Mouse (Mus musculus): ENCODE results near the gene Gsg1. TPM values are rescaled to one million over a fixed set of nuclear protein-coding genes. Genes with fewer than 3 reads are reported as not detected.

Gsg1 gene
- polyA plus RNA-seq, 1 experiment from 2014 or later: 0.41 TPM

- Histone ChIP-seq H3K4me3 (replicated peaks) (no peak overlapping the region), H3K4me1 (replicated peaks) (no peaks in the 10 kb centered on the region), H3K9me3 (no peaks in the 10 kb centered on the region), H3K27me3 (replicated peaks) (no peaks in the 10 kb centered on the region), H3K36me3 (peaks cover 18% of the 10 kb centered on the region; the same call in 1 of the 2 replicates), H3K27ac (no peak overlapping the region), H3K9ac (no peak overlapping the region), H3K4me2 (replicated peaks) (no peak overlapping the region)
- WGBS: 92% methylated on average over 6 of the region's 6 CpGs
- ATAC-seq: no peak
Observed at GRCm38 (mm10) chr6:135230586-135230985, 23.6 kb downstream of the Gsg1 start.

DNA sequence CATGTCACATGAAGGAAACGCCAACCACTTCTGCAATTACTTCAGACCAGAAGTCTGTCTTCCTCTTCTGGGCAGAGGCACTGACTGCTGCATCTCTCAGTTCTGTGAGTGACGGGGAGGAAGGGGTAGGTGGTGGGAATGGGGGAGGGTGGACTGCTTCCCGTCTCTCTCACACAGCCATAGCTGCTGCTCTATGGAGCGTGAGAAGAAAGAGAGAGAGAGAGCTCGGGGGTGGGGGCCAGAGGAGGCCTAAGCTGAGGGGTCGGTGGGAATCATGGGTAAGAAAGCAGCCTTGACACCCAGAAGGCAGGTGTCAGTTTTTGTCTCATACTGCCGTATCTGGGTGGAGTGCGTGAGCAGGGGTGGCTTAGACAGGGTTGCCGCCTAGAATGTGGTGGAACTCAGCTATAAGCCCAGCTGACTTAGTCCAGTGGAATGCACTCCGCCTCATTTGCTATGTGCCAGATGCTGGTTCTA lies 25.6 kb downstream of the Gsg1 start:
- peaks cover 20% of the 10 kb centered on the region for H3K36me3 ChIP-seq
- H3K27ac ChIP-seq: no peak overlapping the region
- no peak overlapping the region for H3K4me2 ChIP-seq (replicated peaks)
- no peak for ATAC-seq
- H3K4me3 ChIP-seq (replicated peaks): no peak overlapping the region
- no peaks in the 10 kb centered on the region for H3K27me3 ChIP-seq (replicated peaks)
- no peaks in the 10 kb centered on the region for H3K4me1 ChIP-seq (replicated peaks)
- 73% methylated on average over 10 of the region's 10 CpGs for WGBS
- H3K9me3 ChIP-seq: no peaks in the 10 kb centered on the region
- no peak overlapping the region for H3K9ac ChIP-seq

- H3K4me2 ChIP-seq (replicated peaks): no peak overlapping the region
- H3K4me1 ChIP-seq (replicated peaks): no peaks in the 10 kb centered on the region
- no peak for ATAC-seq
- H3K27ac ChIP-seq: no peak overlapping the region
- no peaks in the 10 kb centered on the region for H3K9me3 ChIP-seq
- 59% methylated on average over 6 of the region's 6 CpGs for WGBS
- H3K36me3 ChIP-seq: peaks cover 14% of the 10 kb centered on the region
- H3K4me3 ChIP-seq (replicated peaks): no peak overlapping the region
- no peak overlapping the region for H3K9ac ChIP-seq
- no peaks in the 10 kb centered on the region for H3K27me3 ChIP-seq (replicated peaks)
Observed at GRCm38 (mm10) chr6:135223786-135224416, 30.2 kb downstream of the Gsg1 start.

GRCm38 (mm10) chr6:135219916-135220315 lies 34.2 kb downstream of the Gsg1 start:
- 88% methylated on average over 5 of the region's 5 CpGs for WGBS
- Histone ChIP-seq H3K27me3 (replicated peaks) (no peaks in the 10 kb centered on the region), H3K4me2 (replicated peaks) (no peak overlapping the region), H3K36me3 (0 out of 2 replicates have a peak, but pooled peaks cover 3% of the 10 kb centered on the region), H3K27ac (no peak overlapping the region), H3K9me3 (no peaks in the 10 kb centered on the region), H3K9ac (no peak overlapping the region), H3K4me1 (replicated peaks) (no peaks in the 10 kb centered on the region), H3K4me3 (replicated peaks) (no peak overlapping the region)
- no peak for ATAC-seq

- ATAC-seq: no peak
- H3K36me3 ChIP-seq: peaks cover 10% of the 10 kb centered on the region; the same call in 1 of the 2 replicates
- WGBS: 46% methylated on average over 8 of the region's 8 CpGs
Observed at GRCm38 (mm10) chr6:135218330-135218729, 35.8 kb downstream of the Gsg1 start.

GRCm38 (mm10) chr6:135212666-135213065 lies 41.5 kb downstream of the Gsg1 start:
- no peak overlapping the region for H3K4me2 ChIP-seq (replicated peaks)
- no peaks in the 10 kb centered on the region for H3K27me3 ChIP-seq (replicated peaks)
- no peak overlapping the region for H3K9ac ChIP-seq
- no peak overlapping the region for H3K4me3 ChIP-seq (replicated peaks)
- H3K36me3 ChIP-seq: peaks cover 8% of the 10 kb centered on the region; the same call in 1 of the 2 replicates
- H3K4me1 ChIP-seq (replicated peaks): no peaks in the 10 kb centered on the region
- no peak for ATAC-seq
- H3K27ac ChIP-seq: no peak overlapping the region
- H3K9me3 ChIP-seq: no peaks in the 10 kb centered on the region
- WGBS: 85% methylated on average over 2 of the region's 2 CpGs

More at GRCm38 (mm10) chr6:135218330-135218729, 35.8 kb downstream of the Gsg1 start:
- Histone ChIP-seq H3K27ac (no peak overlapping the region), H3K27me3 (replicated peaks) (no peaks in the 10 kb centered on the region), H3K4me2 (replicated peaks) (no peak overlapping the region), H3K9me3 (no peaks in the 10 kb centered on the region), H3K4me1 (replicated peaks) (no peaks in the 10 kb centered on the region), H3K9ac (no peak overlapping the region), H3K4me3 (replicated peaks) (no peak overlapping the region)

- Histone ChIP-seq H3K27me3 (replicated peaks) (no peaks in the 10 kb centered on the region), H3K9me3 (no peaks in the 10 kb centered on the region), H3K27ac (no peak overlapping the region), H3K4me3 (replicated peaks) (no peak overlapping the region), H3K4me2 (replicated peaks) (no peak overlapping the region), H3K36me3 (peaks cover 8% of the 10 kb centered on the region; the same call in 1 of the 2 replicates), H3K4me1 (replicated peaks) (no peaks in the 10 kb centered on the region), H3K9ac (no peak overlapping the region)
- ATAC-seq: no peak
- WGBS: 73% methylated on average over 7 of the region's 7 CpGs
Observed at GRCm38 (mm10) chr6:135211169-135211568, 43.0 kb downstream of the Gsg1 start.

DNA sequence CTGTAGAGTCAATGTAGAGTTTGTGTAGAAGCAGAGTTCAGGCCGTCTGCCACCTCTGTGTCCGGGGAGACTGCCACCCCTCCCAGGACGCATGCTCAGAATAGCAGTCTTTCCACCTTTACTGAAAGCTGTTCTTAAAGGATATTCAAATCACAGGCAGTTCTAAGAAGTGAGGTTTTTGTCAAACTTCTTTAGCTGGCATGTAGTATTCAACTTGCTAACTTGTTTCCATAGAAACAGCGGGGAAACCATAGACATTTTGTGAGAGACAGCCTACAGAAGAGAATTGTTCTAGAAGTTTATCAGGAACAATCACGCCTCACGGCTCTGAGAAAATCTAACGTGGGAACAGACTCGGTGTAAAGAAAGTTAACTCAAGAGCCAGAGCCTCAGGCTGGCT lies 47.2 kb downstream of the Gsg1 start:
- no peak overlapping the region for H3K4me2 ChIP-seq (replicated peaks)
- 0 out of 2 replicates have a peak, but pooled peaks cover 2% of the 10 kb centered on the region for H3K4me1 ChIP-seq (replicated peaks)
- no peak overlapping the region for H3K9ac ChIP-seq
- no peak for ATAC-seq
- no peak overlapping the region for H3K27ac ChIP-seq
- no peaks in the 10 kb centered on the region for H3K27me3 ChIP-seq (replicated peaks)
- H3K36me3 ChIP-seq: no peaks in the 10 kb centered on the region
- no peaks in the 10 kb centered on the region for H3K9me3 ChIP-seq
- no peak overlapping the region for H3K4me3 ChIP-seq (replicated peaks)
- 84% methylated on average over 8 of the region's 8 CpGs for WGBS

- ATAC-seq: no peak
- Histone ChIP-seq H3K9me3 (no peaks in the 10 kb centered on the region), H3K4me1 (replicated peaks) (0 out of 2 replicates have a peak, but pooled peaks cover 5% of the 10 kb centered on the region), H3K27me3 (replicated peaks) (no peaks in the 10 kb centered on the region), H3K9ac (no peak overlapping the region), H3K27ac (no peak overlapping the region), H3K36me3 (no peaks in the 10 kb centered on the region), H3K4me3 (replicated peaks) (no peak overlapping the region), H3K4me2 (replicated peaks) (no peak overlapping the region)
- WGBS: 75% methylated on average over 4 of the region's 4 CpGs
Observed at GRCm38 (mm10) chr6:135205802-135206201, 48.3 kb downstream of the Gsg1 start.

DNA sequence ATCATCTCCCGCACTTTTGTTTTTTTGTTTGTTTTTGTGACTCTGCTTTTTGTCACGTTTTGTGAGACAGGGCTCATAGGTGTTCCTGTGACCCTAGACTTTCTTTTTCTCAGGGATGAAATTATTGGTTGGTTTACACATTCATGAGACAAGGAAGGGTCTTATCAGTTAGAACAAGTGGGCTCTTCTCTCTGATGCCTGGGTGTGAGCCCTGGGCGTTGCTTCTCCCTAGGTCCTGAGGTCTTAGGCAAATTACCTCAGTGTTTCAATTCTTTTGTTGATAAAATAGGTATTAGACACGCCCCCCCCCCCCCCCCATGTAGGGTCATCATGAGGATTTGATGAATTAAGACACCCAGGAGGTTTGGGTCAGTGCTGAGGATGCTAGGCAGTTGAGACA lies 49.3 kb downstream of the Gsg1 start:
- H3K4me3 ChIP-seq (replicated peaks): no peak overlapping the region
- 0 out of 2 replicates have a peak, but pooled peaks cover 10% of the 10 kb centered on the region for H3K4me1 ChIP-seq (replicated peaks)
- no peak overlapping the region for H3K9ac ChIP-seq
- H3K27ac ChIP-seq: no peak overlapping the region
- no peaks in the 10 kb centered on the region for H3K27me3 ChIP-seq (replicated peaks)
- WGBS: 59% methylated on average over 4 of the region's 4 CpGs
- no peak for ATAC-seq
- no peak overlapping the region for H3K4me2 ChIP-seq (replicated peaks)
- H3K9me3 ChIP-seq: no peaks in the 10 kb centered on the region
- H3K36me3 ChIP-seq: no peaks in the 10 kb centered on the region

- Histone ChIP-seq H3K4me3 (replicated peaks) (no peak overlapping the region), H3K4me1 (replicated peaks) (0 out of 2 replicates have a peak, but pooled peaks cover 10% of the 10 kb centered on the region), H3K4me2 (replicated peaks) (no peak overlapping the region), H3K27ac (no peak overlapping the region), H3K9ac (0 out of 2 replicates have a peak overlapping the region, but pooled peaks have one; percentile 8), H3K9me3 (no peaks in the 10 kb centered on the region), H3K27me3 (replicated peaks) (no peaks in the 10 kb centered on the region), H3K36me3 (no peaks in the 10 kb centered on the region)
- WGBS: 69% methylated on average over 6 of the region's 6 CpGs
- no peak for ATAC-seq
Observed at GRCm38 (mm10) chr6:135203737-135204136, 50.4 kb downstream of the Gsg1 start.

- Histone ChIP-seq H3K9ac (no peak overlapping the region), H3K9me3 (no peaks in the 10 kb centered on the region), H3K27me3 (replicated peaks) (no peaks in the 10 kb centered on the region), H3K4me1 (replicated peaks) (0 out of 2 replicates have a peak, but pooled peaks cover 10% of the 10 kb centered on the region), H3K36me3 (no peaks in the 10 kb centered on the region), H3K4me2 (replicated peaks) (no peak overlapping the region), H3K27ac (no peak overlapping the region), H3K4me3 (replicated peaks) (no peak overlapping the region)
- WGBS: 90% methylated on average over 6 of the region's 6 CpGs
- ATAC-seq: no peak
Observed at GRCm38 (mm10) chr6:135202668-135203067, 51.5 kb downstream of the Gsg1 start.
